Mouse (Mus musculus): Measurements from ENCODE around the gene Abca15.
"Not testable (repeated sequence)": the region's sequence is repeated elsewhere in the genome, so short reads cannot be mapped to it uniquely, and the experiment has no call there.

Abca15 gene

GRCm38 (mm10) chr7:120328087-120328793, at the start of gene Abca15:
Abca15 (plus strand) TSS chr7:120328670.
- DNase-seq, result peak; percentile 12

GRCm38 (mm10) chr7:120285286-120285685, 43.2 kb upstream of the Abca15 start:
- no peak for DNase-seq

GRCm38 (mm10) chr7:120316086-120316485, 12.4 kb upstream of the Abca15 start:
- DNase-seq, result peak; percentile 55

- no peak for DNase-seq
Measured at GRCm38 (mm10) chr7:120322963-120323362, 5.5 kb upstream of the Abca15 start.

- DNase-seq, result not testable (repeated sequence)
Measured at GRCm38 (mm10) chr7:120325911-120326310, 2.6 kb upstream of the Abca15 start.

GRCm38 (mm10) chr7:120327220-120328073, 1.0 kb upstream of the Abca15 start:
- DNase-seq, result peak; percentile 48

GRCm38 (mm10) chr7:120361159-120361558, 32.7 kb downstream of the Abca15 start:
- DNase-seq, result no peak

GRCm38 (mm10) chr7:120409447-120409846, 81.0 kb downstream of the Abca15 start, which contains the start of gene Abca16:
Abca16 (plus strand) TSS chr7:120409647.
- no peak for DNase-seq

- DNase-seq, result no peak
Measured at GRCm38 (mm10) chr7:120412391-120412790, 83.9 kb downstream of the Abca15 start.

GRCm38 (mm10) chr7:120426625-120427024, 98.2 kb downstream of the Abca15 start:
- no peak for DNase-seq

- DNase-seq, result no peak
Measured at GRCm38 (mm10) chr7:120431464-120431863, 103.0 kb downstream of the Abca15 start.
